Mouse (Mus musculus): Measurements from ENCODE around the gene Tfip11. TPM values are rescaled to one million over a fixed set of nuclear protein-coding genes. Genes with fewer than 3 reads are reported as not detected.

Tfip11 gene
- total RNA-seq, 4 experiments from 2014 or later, result 11.9 to 14.7 (median 14.2) TPM

DNA sequence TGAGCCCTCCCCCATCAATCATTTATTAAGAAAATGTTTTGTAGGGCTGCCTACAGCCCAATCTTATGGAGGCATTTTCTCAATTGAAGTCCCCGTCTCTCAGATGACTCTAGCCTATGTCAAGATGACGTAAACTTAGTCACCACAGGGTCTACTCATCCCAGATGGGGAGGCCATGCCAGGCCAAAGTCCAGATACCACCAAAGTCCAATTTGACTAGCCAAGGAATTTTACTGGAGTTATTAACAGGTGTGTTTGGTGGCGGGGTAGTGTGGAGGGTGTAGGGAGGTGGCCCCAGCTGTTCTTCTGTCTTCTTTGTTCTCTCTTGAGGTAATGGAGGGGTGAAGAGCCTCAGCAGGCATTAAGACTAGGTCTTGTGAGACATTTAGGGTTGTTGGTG is 33.9 kb downstream of the Tfip11 start:
- DNase-seq (ENCODE audit: low spot score in 2 of 2), result no peak

- no peak for DNase-seq (ENCODE audit: low spot score in 2 of 2)
Observed at GRCm38 (mm10) chr5:112364184-112364797, 38.1 kb downstream of the Tfip11 start.

- no peak for DNase-seq (ENCODE audit: low spot score in 2 of 2)
Observed at GRCm38 (mm10) chr5:112366879-112367278, 40.7 kb downstream of the Tfip11 start.

GRCm38 (mm10) chr5:112367338-112367737 is 41.2 kb downstream of the Tfip11 start:
- no peak for DNase-seq (ENCODE audit: low spot score in 2 of 2)

GRCm38 (mm10) chr5:112367929-112368328 is 41.8 kb downstream of the Tfip11 start:
- no peak for DNase-seq (ENCODE audit: low spot score in 2 of 2)

DNA sequence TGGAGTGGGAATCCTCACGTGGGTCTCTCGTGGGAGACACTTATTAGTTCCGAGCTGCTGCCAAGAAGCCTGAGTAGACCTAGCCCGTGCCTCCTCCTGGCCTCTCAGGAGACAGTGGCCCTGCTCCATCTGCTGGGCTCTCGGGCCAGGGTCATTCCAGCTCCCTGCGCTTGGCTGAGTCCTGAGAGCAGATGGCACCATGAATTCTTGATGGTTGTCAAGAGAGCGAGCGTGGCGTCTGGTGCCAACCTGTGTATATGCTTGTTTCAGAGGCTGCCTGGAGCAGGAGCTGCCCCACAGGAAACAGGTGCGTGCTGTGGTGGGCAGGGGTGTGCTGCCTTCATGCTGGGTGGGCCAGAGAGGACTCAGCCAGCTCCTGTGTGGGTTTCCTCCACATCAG is 42.5 kb downstream of the Tfip11 start:
- no peak for DNase-seq (ENCODE audit: low spot score in 2 of 2)

GRCm38 (mm10) chr5:112369326-112369725 is 43.2 kb downstream of the Tfip11 start:
- no peak for DNase-seq (ENCODE audit: low spot score in 2 of 2)

- no peak for DNase-seq (ENCODE audit: low spot score in 2 of 2)
Observed at GRCm38 (mm10) chr5:112370236-112370813, 44.2 kb downstream of the Tfip11 start.

DNA sequence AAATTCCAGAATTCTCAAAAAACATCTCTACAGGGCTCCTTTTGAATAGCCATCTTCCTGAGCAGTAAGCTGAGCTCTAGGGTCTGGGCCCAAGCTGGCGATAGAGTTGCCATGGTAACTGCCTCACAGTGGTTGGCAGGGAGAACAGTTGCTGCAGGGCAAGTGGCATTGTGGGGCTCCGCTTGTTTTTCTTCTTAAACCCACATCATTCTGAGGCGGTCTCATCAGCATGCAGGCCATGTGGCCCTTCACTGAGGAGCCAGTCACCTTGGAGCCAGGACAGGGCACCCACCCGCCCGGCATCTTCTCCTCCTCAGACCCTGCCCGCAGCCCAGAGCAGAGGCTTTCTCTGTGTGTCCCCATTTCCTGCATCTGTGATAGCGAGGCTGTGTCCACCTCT is 45.8 kb downstream of the Tfip11 start:
- DNase-seq (ENCODE audit: low spot score in 2 of 2), result no peak

DNA sequence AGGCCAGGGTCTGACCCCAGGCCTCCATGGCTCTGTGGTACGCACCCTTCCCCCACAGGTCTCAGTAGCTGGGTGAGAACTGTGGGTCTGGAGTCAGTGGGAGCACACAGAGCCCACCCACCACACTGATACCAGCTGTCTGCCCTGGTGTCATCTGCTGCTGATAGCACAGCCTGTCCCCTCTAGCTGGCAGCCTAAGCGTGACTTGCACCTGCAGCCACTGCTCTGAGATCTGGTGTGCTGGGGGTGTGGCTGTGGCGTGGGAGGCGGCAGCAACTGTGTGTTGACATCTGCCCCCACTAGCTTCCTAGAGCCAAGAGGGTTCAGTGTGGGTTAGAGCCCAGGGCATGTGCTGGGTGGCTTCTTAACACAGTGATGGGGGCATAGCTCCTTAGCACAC is 50.0 kb downstream of the Tfip11 start:
- DNase-seq (ENCODE audit: low spot score in 2 of 2), result no peak

- DNase-seq (ENCODE audit: low spot score in 2 of 2), result no peak
Observed at GRCm38 (mm10) chr5:112377380-112377779, 51.2 kb downstream of the Tfip11 start.

DNA sequence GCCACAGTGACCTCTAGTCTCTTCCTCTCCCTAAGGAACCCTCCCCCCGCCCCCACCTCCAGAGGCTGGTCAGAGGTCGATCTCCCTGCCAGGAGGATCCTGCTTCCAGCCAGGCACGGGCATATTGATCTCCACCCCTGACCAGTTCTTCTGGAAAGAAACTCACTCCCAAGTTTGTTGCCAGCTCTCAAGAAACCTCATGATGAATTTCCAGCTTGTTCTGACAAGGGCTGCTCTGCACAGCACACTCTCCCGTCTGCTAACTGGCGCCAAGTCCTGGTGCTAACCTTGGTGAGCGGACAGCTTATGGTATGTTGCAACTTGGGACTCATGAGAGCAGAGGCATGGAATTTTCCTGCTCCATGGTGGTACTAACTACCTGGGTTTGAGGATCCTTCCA is 52.6 kb downstream of the Tfip11 start:
- no peak for DNase-seq (ENCODE audit: low spot score in 2 of 2)

- DNase-seq (ENCODE audit: low spot score in 2 of 2), result no peak
Observed at GRCm38 (mm10) chr5:112381154-112381553, 55.0 kb downstream of the Tfip11 start.

DNA sequence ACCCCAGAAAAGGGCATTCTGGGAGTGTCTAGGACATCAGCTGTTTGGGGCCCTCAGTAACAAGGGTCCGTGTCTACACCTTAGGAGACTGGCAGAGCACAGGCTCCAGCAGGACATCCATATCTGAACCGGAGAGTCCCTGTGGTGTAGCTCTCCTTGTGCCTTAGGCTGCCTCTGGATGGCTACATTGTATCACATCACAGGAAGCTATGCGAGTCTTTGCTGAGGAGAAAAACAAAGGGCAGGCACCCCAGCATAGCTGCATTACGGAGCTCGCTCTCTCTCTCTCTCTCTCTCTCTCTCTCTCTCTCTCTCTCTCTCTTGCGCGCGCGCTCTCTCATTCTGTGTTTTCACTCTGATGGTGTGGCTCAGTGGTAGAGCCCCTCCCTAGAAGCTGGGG is 55.9 kb downstream of the Tfip11 start:
- DNase-seq (ENCODE audit: low spot score in 2 of 2), result no peak

DNA sequence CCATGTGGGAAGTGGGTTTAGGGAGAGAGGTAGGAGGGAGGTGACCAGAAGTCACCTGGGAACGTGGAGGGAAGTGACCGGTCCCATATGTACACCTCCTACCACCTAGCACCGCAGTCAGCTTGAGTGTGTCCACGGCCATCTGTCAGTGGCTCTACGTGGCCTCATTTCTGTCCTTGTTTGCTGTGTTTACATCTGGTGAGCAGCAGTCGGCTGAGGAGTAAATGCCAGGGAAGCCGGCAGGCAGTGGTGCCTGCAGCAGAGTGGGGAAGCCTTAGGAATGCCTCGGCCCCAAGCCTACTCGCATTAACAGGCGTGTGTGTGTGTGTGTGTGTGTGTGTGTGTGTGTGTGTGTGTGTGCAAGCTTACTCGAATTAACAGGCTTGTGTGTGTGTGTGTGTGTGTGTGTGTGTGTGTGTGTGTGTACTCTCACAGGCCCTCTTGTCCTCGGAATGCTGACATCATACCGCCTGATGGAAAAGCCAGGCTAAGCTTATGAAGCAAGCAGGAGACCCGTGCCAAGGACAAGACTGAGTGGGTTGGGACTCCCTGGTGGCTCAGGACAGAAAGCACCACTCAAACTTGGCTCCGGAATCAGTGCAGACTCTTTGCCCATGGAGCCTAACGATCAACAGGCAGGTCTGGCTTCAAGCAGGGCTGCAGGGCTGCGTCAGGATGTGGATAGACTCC is 56.6 kb downstream of the Tfip11 start:
- peak in 1 of 2 experiments; percentile 32 for DNase-seq (ENCODE audit: low spot score in 2 of 2)

- DNase-seq (ENCODE audit: low spot score in 2 of 2), result no peak
Observed at GRCm38 (mm10) chr5:112384805-112385472, 58.8 kb downstream of the Tfip11 start.

DNA sequence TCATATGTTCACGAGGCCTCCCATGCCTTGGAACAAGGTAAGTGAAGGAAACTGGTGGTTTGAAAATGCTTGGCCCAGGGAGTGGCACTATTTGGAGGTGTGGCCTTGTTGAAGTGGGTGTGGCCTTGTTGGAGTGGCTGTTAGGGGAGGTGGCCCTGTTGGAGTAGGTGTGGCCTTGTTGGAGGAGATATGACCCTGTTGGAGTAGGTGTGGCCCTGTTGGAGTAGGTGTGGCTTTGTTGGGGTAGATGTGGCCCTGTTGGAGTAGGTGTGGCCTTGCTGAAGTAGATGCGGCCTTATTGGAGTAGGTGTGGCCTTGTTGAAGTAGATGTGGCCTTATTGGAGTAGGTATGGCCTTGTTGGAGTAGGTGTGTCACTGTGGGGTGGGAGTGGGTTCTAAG is 59.8 kb downstream of the Tfip11 start:
- DNase-seq (ENCODE audit: low spot score in 2 of 2), result no peak

Other genes with a start within 250 kb of the Tfip11 start
- gene Cryba4, start 73.8 kb upstream of the Tfip11 start, total RNA-seq (2022), result under 1 TPM in 2 of 4 experiments, not detected in 2; 0.40 to 0.58 TPM
- gene Crybb1, start 70.5 kb upstream of the Tfip11 start, total RNA-seq (2022), result 1 to 10 TPM; 1.2 to 2.7 (median 2.2) TPM
- 10 to 100 TPM; 13.4 to 17.6 (median 16.0) TPM for gene Tpst2, start 49.7 kb upstream of the Tfip11 start, total RNA-seq (2022)
- gene Srrd, start 16.7 kb downstream of the Tfip11 start, total RNA-seq (2022), result 1 to 10 TPM; 3.8 to 7.2 (median 5.1) TPM
- 1 to 10 TPM; 4.5 to 7.3 (median 5.5) TPM for gene Hps4, start 16.7 kb downstream of the Tfip11 start, total RNA-seq (2022)
- gene Gm6583, start 29.7 kb downstream of the Tfip11 start, total RNA-seq (2022), result not detected
- under 1 TPM in 3 of 4 experiments, not detected in 1; 0.15 to 0.99 (median 0.20) TPM for gene Asphd2, start 68.5 kb downstream of the Tfip11 start, total RNA-seq (2022)
- gene Gm6588, start 123.1 kb downstream of the Tfip11 start, total RNA-seq (2022), result not detected

All from gastrocnemius, adult 8-10 months (tissue).